Mouse (Mus musculus): Measurements from ENCODE around the gene Cdca8.

Gene Cdca8

DNA sequence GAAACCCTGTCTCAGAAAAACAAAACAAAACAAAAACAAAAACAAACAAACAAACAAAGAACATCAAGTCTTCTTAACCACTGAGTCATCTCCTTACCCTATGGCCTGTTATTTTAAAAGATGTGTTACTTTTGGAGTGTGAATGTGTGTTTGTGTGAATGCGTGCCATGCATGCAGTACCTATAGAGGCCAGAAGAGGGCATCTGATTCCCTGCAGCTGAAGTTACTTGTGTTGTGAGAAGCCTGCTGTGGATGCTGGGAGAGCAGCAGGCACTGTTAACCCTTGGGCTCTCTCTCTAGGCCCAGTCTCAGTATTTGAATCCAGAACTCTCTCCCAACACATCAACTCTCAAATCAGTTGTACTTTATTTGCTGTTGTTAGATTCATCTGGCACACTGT is 66.4 kb downstream of the Cdca8 start:
- DNase-seq (ENCODE audit: low spot score) = no peak
